Mouse (Mus musculus) bone marrow macrophage, adult 2 months (primary cell): ENCODE data around the gene Kcnk18.

Source experiments
- CTCF ChIP-seq: IDR thresholded peaks from 2 replicates; pipeline ENCODE4 v1.5.1; 2012; ENCODE audit warnings: low read depth, mild to moderate bottlenecking, low read length, moderate library complexity
- POLR2A ChIP-seq: IDR thresholded peaks from 2 replicates; pipeline ENCODE4 v1.6.1; 2012; ENCODE audit warnings: mild to moderate bottlenecking, low read depth, low read length, borderline replicate concordance

- TF ChIP-seq CTCF (no peak), POLR2A (no peak)
Observed at GRCm38 (mm10) chr19:59264838-59265532, 46.0 kb downstream of the Kcnk18 start.
